Mouse (Mus musculus) midbrain, postnatal 0 days (tissue): ENCODE data around the gene Megf9. TPM values are rescaled to one million over a fixed set of nuclear protein-coding genes. Genes with fewer than 3 reads are reported as not detected.

Experiments
- ATAC-seq: fragments of 200-750 bp; cut with Nextera tagmentation; 2 replicates; pipeline ENCODE4 v1.8.0; 2017; ENCODE audit warnings: moderate number of reproducible peaks, mild to moderate bottlenecking, moderate TSS enrichment, moderate library complexity; ENCODE audit not compliant: low FRiP score
- DNase-seq: peaks from one replicate; pipeline ENCODE4 v3.0.0-alpha.2; 2015; ENCODE audit warnings: low spot score
- H3K27ac ChIP-seq: fragments of 300-500 bp; sonication (generic); 2 replicates; pipeline ENCODE4 v1.5.1; 2014; ENCODE audit warnings: low read depth, mild to moderate bottlenecking, low read length, mixed read lengths
- H3K27me3 ChIP-seq: fragments of 300-500 bp; sonication (generic); 2 replicates; pipeline ENCODE4 v1.6.1; 2014; ENCODE audit warnings: low read length, control low read depth, mixed read lengths; ENCODE audit not compliant: insufficient read depth
- H3K36me3 ChIP-seq: fragments of 300-500 bp; sonication (generic); 2 replicates; pipeline ENCODE4 v1.6.1; 2014; ENCODE audit warnings: low read length, control low read depth, mixed read lengths; ENCODE audit not compliant: insufficient read depth
- H3K4me1 ChIP-seq: fragments of 300-500 bp; sonication (generic); 2 replicates; pipeline ENCODE4 v1.6.1; 2014; ENCODE audit warnings: mild to moderate bottlenecking, control low read depth, antibody characterized with exemption, low read length, mixed read lengths; ENCODE audit not compliant: insufficient read depth
- H3K4me2 ChIP-seq: fragments of 300-500 bp; sonication (generic); 2 replicates; pipeline ENCODE4 v1.6.1; 2014; ENCODE audit warnings: low read depth, mild to moderate bottlenecking, low read length, mixed read lengths; ENCODE audit not compliant: poor library complexity, severe bottlenecking
- H3K4me3 ChIP-seq: fragments of 300-500 bp; sonication (generic); 2 replicates; pipeline ENCODE4 v1.5.1; 2014; ENCODE audit warnings: low read depth, mild to moderate bottlenecking, low read length, moderate library complexity
- H3K9ac ChIP-seq: fragments of 300-500 bp; sonication (generic); replicated peaks from 2 replicates; pipeline ENCODE4 v1.6.1; 2014; ENCODE audit warnings: mild to moderate bottlenecking, low read length, moderate library complexity, mixed read lengths; ENCODE audit not compliant: poor library complexity, severe bottlenecking
- H3K9me3 ChIP-seq: fragments of 300-500 bp; sonication (generic); 2 replicates; pipeline ENCODE4 v1.6.1; 2016; ENCODE audit warnings: low read length, control low read depth
- CTCF ChIP-seq: IDR thresholded peaks from 2 replicates; pipeline ENCODE4 v1.5.1; 2016; ENCODE audit warnings: antibody characterized with exemption, mild to moderate bottlenecking
- WGBS: fragments of 180-500 bp; shearing (Covaris S2); extraction: QIAGEN DNeasy Blood & Tissue Kit; methylation state at CpG from one replicate; pipeline ENCODE4 v1.1.7; 2014; 5-methylcytosine and 5-hydroxymethylcytosine counted together
- polyA plus RNA-seq: library from polyadenylated mRNA; unstranded; fragments of >200 nt; fragmentation: Nextera tagmentation; extraction: Ambion mirVana; gene quantifications from 2 replicates; pipeline ENCODE4 v1.2.1, GENCODE M21; 2015
- total RNA-seq: library from RNA; depleted of rRNA; stranded (reverse); fragments of >200 nt; gene quantifications from 2 replicates; pipeline ENCODE4 v1.2.3, GENCODE M21; 2014

Megf9 gene
- total and polyA plus RNA-seq, 2 experiments from 2014 or later, result 30.1 to 66.3 TPM

- TF ChIP-seq CTCF, result peak; percentile 49
- H3K4me2 ChIP-seq, result no peak overlapping the region
- H3K27ac ChIP-seq, result no peak overlapping the region
- H3K27me3 ChIP-seq, result no peaks in the 10 kb centered on the region
- DNase-seq (no peak), ATAC-seq (no peak)
- 86% methylated on average over 1 of the region's 1 CpGs for WGBS
- H3K9ac ChIP-seq, result no peak overlapping the region
- no peaks in the 10 kb centered on the region for H3K4me1 ChIP-seq
- H3K36me3 ChIP-seq, result peaks cover 2% of the 10 kb centered on the region; the same call in 1 of the 2 replicates
- no peak overlapping the region for H3K4me3 ChIP-seq
- H3K9me3 ChIP-seq, result no peaks in the 10 kb centered on the region
Measured at GRCm38 (mm10) chr4:70449668-70450067, 85.1 kb downstream of the Megf9 start.

GRCm38 (mm10) chr4:70446774-70447173, 88.0 kb downstream of the Megf9 start:
- ATAC-seq (no peak), DNase-seq (no peak)
- Histone ChIP-seq H3K4me3 (no peak overlapping the region), H3K4me2 (no peak overlapping the region), H3K27ac (no peak overlapping the region), H3K27me3 (no peaks in the 10 kb centered on the region), H3K9me3 (no peaks in the 10 kb centered on the region), H3K9ac (no peak overlapping the region), H3K4me1 (no peaks in the 10 kb centered on the region), H3K36me3 (no peaks in the 10 kb centered on the region)
- no peak for TF ChIP-seq CTCF
- WGBS, result 78% methylated on average over 3 of the region's 3 CpGs

- Histone ChIP-seq H3K36me3 (no peaks in the 10 kb centered on the region), H3K27me3 (no peaks in the 10 kb centered on the region), H3K27ac (no peak overlapping the region), H3K4me3 (no peak overlapping the region), H3K4me2 (no peak overlapping the region), H3K9ac (no peak overlapping the region), H3K4me1 (no peaks in the 10 kb centered on the region), H3K9me3 (no peaks in the 10 kb centered on the region)
- DNase-seq, result no peak
- TF ChIP-seq CTCF, result no peak
- ATAC-seq, result no peak
- 63% methylated on average over 2 of the region's 2 CpGs for WGBS
Measured at GRCm38 (mm10) chr4:70420202-70420601, 114.6 kb downstream of the Megf9 start.

GRCm38 (mm10) chr4:70412126-70412525, 122.7 kb downstream of the Megf9 start:
- Histone ChIP-seq H3K4me3 (no peak overlapping the region), H3K9me3 (no peaks in the 10 kb centered on the region), H3K36me3 (no peaks in the 10 kb centered on the region), H3K27me3 (no peaks in the 10 kb centered on the region), H3K27ac (0 out of 2 replicates have a peak overlapping the region, but pooled peaks have one; percentile 14), H3K4me2 (no peak overlapping the region), H3K4me1 (peaks cover 4% of the 10 kb centered on the region; the same call in 1 of the 2 replicates), H3K9ac (no peak overlapping the region)
- WGBS, result 23% methylated on average over 2 of the region's 2 CpGs
- ATAC-seq (0 out of 2 replicates have a peak, but pooled peaks have one; percentile 17), DNase-seq (peak; percentile 86)
- TF ChIP-seq CTCF, result no peak

- peak; percentile 32 for TF ChIP-seq CTCF
- WGBS, result under 1% methylated on average over 55 of the region's 55 CpGs
- DNase-seq, result peak; percentile 99
Measured at GRCm38 (mm10) chr4:70409994-70410721, 124.6 kb downstream of the Megf9 start, which contains the start of gene Cdk5rap2. Gene Cdk5rap2 (minus strand): TSS chr4:70410443.

GRCm38 (mm10) chr4:70409456-70409855, 125.3 kb downstream of the Megf9 start:
- no peak for TF ChIP-seq CTCF
- 11% methylated on average over 9 of the region's 9 CpGs for WGBS
- no peak for DNase-seq

More at GRCm38 (mm10) chr4:70409994-70410721, 124.6 kb downstream of the Megf9 start, which contains the start of gene Cdk5rap2:
- Histone ChIP-seq H3K4me1 (peaks cover 4% of the 10 kb centered on the region; the same call in 1 of the 2 replicates), H3K9me3 (no peaks in the 10 kb centered on the region), H3K4me2 (peak within 1 kb of the TSS; percentile 72), H3K27me3 (no peaks in the 10 kb centered on the region), H3K9ac (peak within 1 kb of the TSS; percentile 70), H3K4me3 (peak within 1 kb of the TSS; percentile 91), H3K36me3 (no peaks in the 10 kb centered on the region), H3K27ac (peak within 1 kb of the TSS; percentile 58; the same call in 1 of the 2 replicates)
- ATAC-seq, result peak; percentile 99

More at GRCm38 (mm10) chr4:70409456-70409855, 125.3 kb downstream of the Megf9 start:
- Histone ChIP-seq H3K4me3 (peak overlapping the region; percentile 91), H3K27ac (no peak overlapping the region), H3K4me1 (peaks cover 4% of the 10 kb centered on the region; the same call in 1 of the 2 replicates), H3K9me3 (no peaks in the 10 kb centered on the region), H3K4me2 (peak overlapping the region; percentile 72), H3K27me3 (no peaks in the 10 kb centered on the region), H3K36me3 (no peaks in the 10 kb centered on the region), H3K9ac (peak overlapping the region; percentile 70; the same call in 1 of the 2 replicates)
- no peak for ATAC-seq
